Mouse (Mus musculus) liver, embryonic 14.5 days (tissue): ENCODE measurements at regions not wholly inside any gene's neighbourhood (a gene's known extent, or its start where the extent isn't known, plus 50 kb on each side); places are given as distances from the start of the nearest gene placed in this dataset.
A peak's percentile ranks its signal among the peaks of the same experiment; 100 is the strongest.
"Not testable (repeated sequence)": the region's sequence is repeated elsewhere in the genome, so short reads cannot be mapped to it uniquely, and the experiment has no call there.

ENCODE experiments used
- CTCF ChIP-seq: IDR thresholded peaks from 2 replicates; pipeline ENCODE4 v1.5.1; 2016; ENCODE audit warnings: antibody characterized with exemption, low read depth, control low read depth
- EP300 ChIP-seq: IDR thresholded peaks from 2 replicates; pipeline ENCODE4 v1.6.1; 2016; ENCODE audit warnings: antibody characterized with exemption, low read depth

DNA sequence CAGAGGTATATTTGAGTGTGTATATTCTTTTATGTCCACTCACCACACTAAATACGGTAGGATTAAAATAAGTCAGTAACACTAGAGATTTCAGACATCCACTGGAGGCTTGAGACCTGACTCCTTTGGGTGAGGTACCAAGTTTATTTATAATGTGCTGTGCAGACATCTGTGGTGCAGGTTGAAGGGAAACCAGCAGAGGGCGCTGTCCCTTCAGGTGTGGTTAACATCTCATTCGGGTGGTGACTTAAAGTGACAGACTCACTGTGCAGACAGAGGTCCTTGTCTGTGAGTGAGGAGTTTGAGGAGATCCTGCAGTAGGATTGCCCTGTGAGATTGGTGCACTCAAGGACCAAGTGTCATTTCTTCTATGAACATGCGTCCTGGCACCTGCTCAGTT is 632.5 kb downstream of the Dad1 start:
- peak; percentile 64 for TF ChIP-seq CTCF
- TF ChIP-seq EP300: not testable (repeated sequence)
